Mouse (Mus musculus): ENCODE measurements around the gene Aanat. TPM values are rescaled to one million over a fixed set of nuclear protein-coding genes. Genes with fewer than 3 reads are reported as not detected.

The Aanat gene
- total RNA-seq (2021): not detected
- 0.40 TPM in 1 of 2 replicates, not detected in the other for polyA plus RNA-seq (2012; rRNA removed)
- long read RNA-seq: 0 reads

- no peak for DNase-seq
Measured at GRCm38 (mm10) chr11:116586310-116586709, at the start of gene Aanat. Aanat (plus strand) TSS chr11:116586432.

- DNase-seq: no peak
Measured at GRCm38 (mm10) chr11:116536685-116537084, 49.5 kb upstream of the Aanat start.

DNA sequence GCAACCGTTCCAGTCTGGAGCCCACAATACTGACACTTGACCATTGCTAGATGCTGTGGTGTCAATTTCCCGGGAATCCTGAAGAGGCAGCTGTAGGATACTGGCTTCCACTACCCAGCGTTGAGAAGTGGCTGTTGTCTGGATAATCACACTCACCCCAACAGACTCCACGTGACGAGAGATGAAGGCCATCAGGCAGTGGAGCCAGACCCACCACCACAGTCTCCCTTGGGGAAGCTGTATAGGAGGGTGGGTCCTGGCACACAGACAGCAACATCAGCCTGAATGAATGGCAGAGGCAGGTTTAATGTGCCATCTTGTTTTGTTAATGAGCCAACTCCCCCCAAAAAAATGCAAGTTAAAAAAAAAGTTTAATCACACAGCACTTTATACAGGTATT is 48.8 kb upstream of the Aanat start:
- DNase-seq: no peak

DNA sequence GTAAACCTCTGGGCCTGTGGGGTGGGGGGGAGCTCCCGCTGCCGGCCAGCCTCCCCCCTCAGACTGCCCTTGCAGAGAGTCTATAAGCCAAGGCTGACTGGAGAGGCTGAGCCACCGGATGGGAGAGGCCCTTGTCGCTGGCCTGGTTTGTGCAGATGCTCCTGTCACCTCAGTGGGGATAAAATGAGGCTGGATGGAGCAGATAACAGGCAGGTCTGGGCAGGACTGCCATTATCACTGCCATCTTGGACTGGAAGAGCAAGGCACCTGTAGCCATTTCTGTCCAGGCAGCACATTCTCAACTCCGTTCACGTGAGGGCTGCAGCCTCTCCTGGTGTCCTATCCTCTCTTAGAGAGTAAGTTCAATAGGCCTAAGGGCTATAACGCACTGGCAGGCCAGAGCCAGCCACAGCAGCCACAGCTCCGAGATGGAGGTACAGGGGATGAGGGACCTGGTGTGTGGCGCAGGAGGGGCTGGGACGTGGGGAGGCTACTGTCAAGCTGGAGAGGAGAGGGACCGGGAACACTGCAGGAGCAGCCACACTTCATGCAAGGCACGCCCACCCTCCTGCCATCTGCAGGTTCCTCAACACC is 48.0 kb upstream of the Aanat start:
- DNase-seq: no peak

GRCm38 (mm10) chr11:116541183-116541582 is 45.0 kb upstream of the Aanat start:
- no peak for DNase-seq

GRCm38 (mm10) chr11:116543110-116543509 is 43.1 kb upstream of the Aanat start:
- DNase-seq: peak; percentile 35

- DNase-seq: no peak
Measured at GRCm38 (mm10) chr11:116547296-116548060, 38.8 kb upstream of the Aanat start.

DNA sequence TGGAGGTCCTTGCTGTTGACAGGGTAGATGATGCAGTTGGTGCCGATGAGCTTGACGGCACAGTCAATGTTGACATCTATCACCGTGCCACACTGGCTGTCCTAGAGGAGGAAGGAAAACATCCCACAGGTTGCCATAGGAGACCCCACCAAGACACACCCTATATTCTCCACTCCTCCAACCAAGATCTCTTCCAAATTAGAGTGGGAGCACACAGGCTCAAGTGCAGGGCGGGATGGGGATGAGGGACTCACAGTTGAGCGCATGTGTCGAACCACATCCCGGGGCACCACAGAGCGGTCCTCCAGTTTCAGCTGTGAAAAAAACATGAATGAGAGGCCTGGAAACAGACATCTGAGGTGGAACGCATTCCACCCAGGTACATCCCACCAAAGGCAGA is 37.5 kb upstream of the Aanat start:
- no peak for DNase-seq

DNA sequence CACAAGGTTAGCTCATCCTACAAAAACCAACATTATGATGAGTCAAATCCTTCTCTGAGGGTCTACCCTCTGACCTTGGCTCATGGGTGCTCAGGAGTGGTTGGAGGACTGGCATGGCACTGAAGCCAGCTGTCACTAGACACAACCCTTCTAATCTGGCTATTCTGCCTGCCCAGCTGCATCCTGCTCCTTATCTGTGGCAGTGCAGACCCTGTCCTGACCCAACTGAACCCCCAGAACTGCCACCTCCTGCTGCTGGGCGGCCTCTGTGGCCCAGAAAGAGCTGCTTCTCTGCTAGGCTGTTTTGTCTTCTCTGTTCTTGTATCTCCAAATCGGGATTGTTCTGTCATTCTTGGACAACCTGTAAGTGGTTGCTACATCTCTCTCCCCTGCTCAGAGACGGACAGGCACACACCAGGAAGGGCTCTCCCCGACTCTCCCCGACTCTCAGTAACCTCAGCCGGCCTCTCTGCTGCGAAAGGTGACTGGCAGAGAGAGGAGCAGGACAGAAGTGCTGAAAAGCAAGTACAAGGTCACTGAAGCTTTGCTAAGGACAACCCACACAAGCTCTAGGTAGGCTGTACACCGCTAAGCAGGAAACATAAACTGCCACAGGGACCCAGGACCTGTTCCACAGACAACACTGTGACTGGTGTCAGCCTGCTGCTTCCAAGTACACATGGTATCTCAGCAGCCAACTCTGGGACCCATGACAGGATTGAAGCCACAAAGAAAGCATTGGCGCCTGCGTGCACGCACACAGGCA is 36.8 kb upstream of the Aanat start:
- DNase-seq: no peak

- DNase-seq: no peak
Measured at GRCm38 (mm10) chr11:116550748-116551147, 35.5 kb upstream of the Aanat start.

- DNase-seq: no peak
Measured at GRCm38 (mm10) chr11:116552194-116552593, 34.0 kb upstream of the Aanat start.

DNA sequence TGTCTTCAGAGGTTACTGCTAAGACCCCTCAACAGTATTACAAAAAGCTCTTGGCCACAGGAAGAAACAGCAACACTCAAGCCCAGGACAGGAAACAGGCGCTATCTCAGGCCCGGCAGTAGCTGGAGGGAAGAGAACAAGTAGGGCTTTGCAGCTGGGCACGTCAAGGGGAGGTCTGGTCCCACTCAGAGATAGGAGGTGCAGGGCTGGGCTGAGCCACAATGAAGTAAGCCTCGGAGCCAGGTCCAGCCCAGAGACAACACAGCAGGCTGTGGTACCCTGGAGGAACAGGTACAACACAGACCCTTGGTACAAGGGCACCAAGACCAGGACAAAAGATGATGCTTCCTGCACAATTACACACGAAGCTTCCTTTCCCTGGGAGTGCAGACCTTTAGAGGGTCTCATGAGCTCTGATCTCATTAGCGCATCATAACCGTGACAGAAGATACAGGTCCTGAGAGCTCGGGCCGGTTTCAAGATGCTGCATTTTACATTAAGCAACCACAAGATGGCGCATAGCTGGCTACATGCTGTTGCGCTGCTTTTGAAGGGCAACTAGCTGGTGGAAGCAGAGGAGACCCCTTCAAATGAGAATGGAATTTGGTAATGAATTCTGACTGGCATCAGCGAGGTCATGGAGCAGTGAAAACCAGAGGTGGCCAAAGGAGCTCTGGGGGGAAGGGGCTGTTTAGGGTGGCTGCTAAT is 31.9 kb upstream of the Aanat start:
- peak; percentile 31 for DNase-seq

GRCm38 (mm10) chr11:116555572-116555971 is 30.7 kb upstream of the Aanat start:
- no peak for DNase-seq

GRCm38 (mm10) chr11:116556308-116556707 is 29.9 kb upstream of the Aanat start:
- no peak for DNase-seq

- no peak for DNase-seq
Measured at GRCm38 (mm10) chr11:116565283-116566041, 20.8 kb upstream of the Aanat start.

- DNase-seq: no peak
Measured at GRCm38 (mm10) chr11:116567531-116567930, 18.7 kb upstream of the Aanat start.

GRCm38 (mm10) chr11:116570821-116571220 is 15.4 kb upstream of the Aanat start:
- no peak for DNase-seq

DNA sequence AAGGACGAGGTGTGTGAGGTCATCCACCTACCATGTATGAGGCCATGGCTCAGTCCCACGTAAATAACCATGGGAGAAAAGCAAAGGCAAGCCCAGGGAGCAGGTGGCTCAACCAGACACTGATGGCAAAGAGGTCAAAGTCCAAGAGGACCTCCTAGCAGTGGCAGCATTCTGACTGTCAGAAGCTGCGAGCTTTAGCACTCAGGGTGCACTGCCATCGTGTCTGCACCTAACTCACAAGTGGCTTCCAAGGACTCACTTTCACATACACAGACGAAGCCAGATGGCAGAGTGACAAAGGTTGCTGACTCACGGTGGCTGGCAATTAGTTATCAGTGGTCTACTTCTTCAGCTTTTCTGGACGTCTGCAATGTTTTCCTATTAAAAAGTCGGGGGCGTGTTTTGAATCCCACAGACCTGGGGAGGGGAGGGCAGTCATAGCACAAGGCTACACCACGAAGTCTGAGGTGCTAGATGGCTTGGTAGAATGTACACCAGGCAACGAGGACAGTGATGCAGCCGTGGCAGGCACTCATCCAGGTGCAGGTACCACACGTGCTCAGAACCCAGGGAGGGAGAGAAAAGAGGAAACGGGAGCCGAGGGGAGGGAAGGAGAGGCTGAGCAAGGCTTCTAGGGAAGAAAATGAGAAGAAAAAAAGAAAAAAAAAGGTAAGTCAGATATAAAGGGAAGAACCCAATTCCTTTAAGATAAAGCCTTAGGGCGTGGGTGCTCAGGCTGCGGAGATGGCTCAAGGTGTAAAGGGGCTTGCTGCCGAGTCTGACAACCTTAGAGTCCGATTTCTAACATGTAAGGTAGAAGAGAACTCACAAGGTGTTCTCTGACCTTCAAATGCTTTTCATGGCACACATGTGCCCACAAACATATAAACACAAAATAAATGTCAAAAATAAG is 14.2 kb upstream of the Aanat start:
- DNase-seq: peak; percentile 89

GRCm38 (mm10) chr11:116572756-116573543 is 13.3 kb upstream of the Aanat start:
- peak; percentile 60 for DNase-seq

GRCm38 (mm10) chr11:116574486-116574885 is 11.7 kb upstream of the Aanat start:
- peak; percentile 47 for DNase-seq
